ENCODE assay signal across 8 mouse cellular contexts in the genomic region with DNA sequence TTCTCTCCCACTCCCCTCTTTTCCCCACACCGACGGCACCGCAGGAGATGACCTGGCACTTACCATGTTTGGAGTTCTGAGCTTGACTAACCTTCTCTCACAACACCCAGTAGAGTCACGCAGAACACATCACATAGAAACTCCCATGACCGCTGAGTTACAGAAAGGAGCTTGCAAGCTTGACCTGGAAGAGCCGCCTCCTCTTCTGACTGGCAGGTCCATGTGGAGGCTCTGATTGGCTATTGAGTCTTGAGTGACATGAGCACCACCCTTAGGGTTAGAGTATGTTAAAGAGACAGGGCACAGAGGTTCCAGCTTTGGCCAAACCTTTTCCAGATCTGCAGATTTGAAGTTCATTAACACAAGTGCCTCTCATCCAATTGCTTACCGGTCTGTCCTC. TPM values are rescaled to one million over a fixed set of nuclear protein-coding genes. Genes with fewer than 3 reads are reported as not detected.
DNase-seq lines count a peak whose midpoint lies in the region.
"Not testable (repeated sequence)": the region's sequence is repeated elsewhere in the genome, so short reads cannot be mapped to it uniquely, and the experiment has no call there.

A gene (minus strand): TSS at position 153 of the 400 bp plus-strand sequence.

- H3K27ac ChIP-seq in midbrain, embryonic 10.5 days (replicated peaks), result 0 out of 2 replicates have a peak within 1 kb of the TSS, but pooled peaks have one; percentile 57

- peak; percentile 63 for DNase-seq in adipocyte (ENCODE audit: low spot score)
- DNase-seq in embryo, embryonic 11 days, result peak; percentile 47
- DNase-seq in heart, adult 18-20 months, result peak; percentile 91 to 96
- DNase-seq in kidney, adult 11 months, result peak; percentile 96
- peak; percentile 60 for DNase-seq in left cerebral cortex, postnatal 4 days
- not testable (repeated sequence) for DNase-seq in midbrain, embryonic 10.5 days (ENCODE audit: low spot score)
- DNase-seq in right cerebral cortex, postnatal 36 days (ENCODE audit: low spot score in 2 of 2), result peak; percentile 87 to 94
- peak; percentile 65 to 72 for DNase-seq in urinary bladder, postnatal 4 days (ENCODE audit: low spot score in 2 of 2)

- intact Hi-C loops in left cerebral cortex, postnatal 4 days (cut with DNase I), result not testable (repeated sequence)

- peak within 1 kb of the TSS; percentile 55 for H3K4me3 ChIP-seq in midbrain, embryonic 10.5 days

- not testable (repeated sequence) for H3K9me3 ChIP-seq in midbrain, embryonic 10.5 days (replicated peaks)

- H3K4me1 ChIP-seq in midbrain, embryonic 10.5 days, result not testable (repeated sequence)

- WGBS in midbrain, embryonic 10.5 days, result 0% methylated on average over 7 of the region's 7 CpGs

- H3K36me3 ChIP-seq in midbrain, embryonic 10.5 days, result not testable (repeated sequence)

- H3K27me3 ChIP-seq in midbrain, embryonic 10.5 days (ENCODE audit: low read depth, poor library complexity, severe bottlenecking), result not testable (repeated sequence)

RNA-seq across cellular contexts. Expression of the gene that starts here (rescaled TPM):
- total RNA-seq in heart, adult 18-20 months (2021), result 10 to 100 TPM; 39.1 to 42.1 TPM
- 10 to 100 TPM; 43.6 to 46.4 TPM for total RNA-seq in left cerebral cortex, postnatal 4 days (2021)
- polyA plus RNA-seq in midbrain, embryonic 10.5 days (2016; fragmentation: Nextera tagmentation; extraction: Ambion mirVana), result 18.2 and 19.5 TPM in 2 replicates
